Mouse (Mus musculus): Measurements from ENCODE around the gene Tceal3.
"Not testable (repeated sequence)": the region's sequence is repeated elsewhere in the genome, so short reads cannot be mapped to it uniquely, and the experiment has no call there.

Tceal3 gene

DNA sequence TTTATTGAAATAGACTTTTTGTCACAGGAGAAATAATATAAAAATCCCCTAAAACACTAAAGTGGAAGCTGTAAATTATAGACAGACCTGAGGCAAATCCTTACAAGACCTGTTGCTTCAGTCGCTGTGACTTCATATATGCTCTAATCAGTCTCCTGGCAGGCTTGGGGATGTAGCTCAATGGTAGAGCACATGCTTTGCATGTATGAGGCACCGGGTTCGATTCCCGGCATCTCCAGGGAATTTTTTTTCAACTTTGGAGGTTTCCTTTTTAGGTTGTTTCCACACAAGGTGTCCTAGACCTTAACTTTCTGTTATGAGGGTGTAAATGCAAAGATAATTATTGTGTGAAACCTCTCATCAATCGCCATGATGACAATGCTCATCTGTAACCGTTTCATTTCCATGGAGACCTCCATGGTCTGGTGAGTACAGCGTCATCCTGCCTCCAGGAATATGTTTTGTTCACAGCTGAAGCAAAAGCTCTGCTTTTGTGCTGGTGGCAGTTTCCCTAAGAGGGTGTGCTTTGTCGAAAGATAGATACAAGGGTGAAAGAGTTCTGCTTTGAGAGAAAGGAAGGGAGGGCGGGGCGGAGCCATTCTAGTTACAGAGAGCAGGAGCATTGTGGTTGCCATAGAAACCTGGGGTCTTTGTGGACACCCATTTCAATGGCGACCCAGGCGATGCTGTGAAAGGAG lies at the start of gene Tceal3:
Gene Tceal3 (plus strand): TSS at position 644 of the 698 bp plus-strand sequence.
- DNase-seq (ENCODE audit: inconsistent ontology term): peak; percentile 2

DNA sequence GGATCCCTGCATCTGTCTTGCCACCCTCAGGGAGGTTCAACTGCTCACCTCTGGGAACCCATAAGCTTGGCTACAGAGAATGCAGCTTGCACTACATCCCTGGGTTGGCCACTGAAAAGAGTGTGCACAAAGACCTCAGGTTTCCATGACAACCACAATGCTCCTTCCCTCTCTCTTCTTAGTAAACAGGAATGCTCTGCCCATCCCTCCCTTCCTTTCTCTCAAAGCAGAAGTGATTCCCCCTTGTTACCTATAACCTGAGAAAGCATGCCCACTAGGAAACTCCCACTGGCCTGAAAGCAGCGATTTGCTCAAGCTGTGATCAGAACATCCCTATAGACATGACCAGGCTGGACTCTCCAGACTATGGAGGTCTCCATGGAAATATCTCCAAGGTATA lies 46.7 kb upstream of the Tceal3 start, which contains the start of gene Kir3dl2:
Gene Kir3dl2 (minus strand): TSS at position 101 of the 400 bp plus-strand sequence.
- DNase-seq (ENCODE audit: inconsistent ontology term): not testable (repeated sequence)

DNA sequence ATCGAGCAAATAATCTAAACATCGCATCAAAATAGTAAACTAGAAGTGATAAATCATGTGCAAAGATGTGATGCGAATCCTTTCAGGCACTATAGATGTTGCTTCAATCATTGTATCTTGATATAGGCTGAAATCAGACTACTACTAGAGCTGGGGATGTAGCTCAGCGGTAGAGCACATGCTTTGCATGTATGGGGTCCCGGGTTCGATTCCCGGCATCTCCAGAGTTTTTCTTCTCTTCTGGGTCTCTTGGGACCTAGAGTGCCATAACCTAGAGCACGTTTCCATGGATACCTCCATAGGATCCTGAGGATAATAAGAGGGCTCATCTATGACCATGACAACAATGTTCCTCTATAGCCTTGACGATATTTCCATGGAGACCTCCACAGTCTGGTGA lies 21.5 kb upstream of the Tceal3 start:
- not testable (repeated sequence) for DNase-seq (ENCODE audit: inconsistent ontology term)

DNA sequence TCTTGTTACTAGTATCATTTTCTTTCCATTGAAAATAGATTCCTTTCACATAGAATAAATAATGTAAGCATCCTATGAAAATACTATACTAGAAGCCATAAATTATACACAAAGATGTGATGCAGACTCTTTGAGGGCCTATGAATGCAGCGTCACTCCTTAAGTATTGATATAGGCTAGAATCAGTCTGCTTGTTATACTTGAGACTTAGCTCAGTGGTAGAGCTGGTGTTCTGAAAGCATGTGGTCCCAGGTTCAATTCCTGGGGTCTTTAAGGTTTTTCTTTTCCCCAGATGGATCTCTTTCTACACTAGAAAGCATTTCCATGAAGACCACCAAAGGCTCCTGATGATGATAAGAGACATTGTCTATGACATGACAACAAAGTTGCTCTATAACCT lies 6.0 kb upstream of the Tceal3 start:
- no peak for DNase-seq (ENCODE audit: inconsistent ontology term)

DNA sequence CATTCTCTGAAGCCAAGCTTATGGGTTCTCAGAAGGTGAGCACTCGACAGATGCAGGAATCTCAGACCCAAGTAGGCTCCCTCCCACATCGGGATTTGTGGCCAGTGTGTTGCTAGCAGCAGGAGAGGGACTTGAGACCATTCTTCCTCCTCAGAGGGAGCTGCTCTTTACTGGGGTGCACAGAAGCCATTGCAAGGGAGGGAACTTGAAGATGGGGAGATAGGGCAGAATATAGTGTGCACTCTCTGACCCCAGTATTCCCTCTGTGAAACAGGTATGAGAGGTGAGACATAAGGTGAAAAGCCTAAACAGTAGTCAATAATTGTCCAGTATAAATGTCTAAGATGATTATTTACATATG lies 235 bp downstream of the Tceal3 start:
- DNase-seq (ENCODE audit: inconsistent ontology term): no peak

DNA sequence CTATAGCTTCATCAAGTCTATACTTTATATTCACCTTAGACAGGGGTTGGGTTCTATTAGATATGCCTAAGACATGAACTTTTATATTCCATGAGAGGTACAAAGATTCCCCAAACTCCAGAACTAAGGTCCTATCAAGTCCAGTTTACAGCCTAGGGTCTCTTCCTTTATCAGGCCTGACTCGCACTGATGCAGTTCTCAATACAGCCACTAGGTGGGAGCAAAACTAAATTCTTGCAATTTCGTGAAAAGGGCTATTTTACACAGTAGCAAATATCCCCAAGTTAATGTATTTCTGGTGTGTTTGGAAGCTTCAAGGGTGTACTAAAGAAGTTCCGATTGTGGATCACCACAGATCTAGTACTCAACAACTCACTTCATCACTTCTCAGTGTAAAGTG lies 8.8 kb downstream of the Tceal3 start:
- DNase-seq (ENCODE audit: inconsistent ontology term): peak; percentile 16

DNA sequence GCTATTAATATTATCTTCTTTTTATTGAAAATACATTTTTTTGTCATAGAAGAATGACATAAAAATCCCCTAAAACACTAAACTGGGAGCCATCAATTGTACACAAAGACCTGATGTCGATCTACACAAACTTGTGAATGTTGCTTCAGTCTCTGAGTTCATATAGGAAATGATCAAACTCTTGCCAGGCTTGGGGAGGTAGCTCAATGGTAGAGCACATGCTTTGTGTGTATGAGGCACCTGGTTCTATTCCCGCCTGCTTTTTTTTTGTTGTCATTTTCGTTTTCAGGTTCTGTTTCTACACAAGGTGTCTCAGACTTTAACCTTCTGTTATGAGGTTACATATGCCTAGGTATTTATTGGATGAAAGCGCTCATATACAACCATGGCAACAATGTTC lies 16.3 kb downstream of the Tceal3 start:
- no peak for DNase-seq (ENCODE audit: inconsistent ontology term)

DNA sequence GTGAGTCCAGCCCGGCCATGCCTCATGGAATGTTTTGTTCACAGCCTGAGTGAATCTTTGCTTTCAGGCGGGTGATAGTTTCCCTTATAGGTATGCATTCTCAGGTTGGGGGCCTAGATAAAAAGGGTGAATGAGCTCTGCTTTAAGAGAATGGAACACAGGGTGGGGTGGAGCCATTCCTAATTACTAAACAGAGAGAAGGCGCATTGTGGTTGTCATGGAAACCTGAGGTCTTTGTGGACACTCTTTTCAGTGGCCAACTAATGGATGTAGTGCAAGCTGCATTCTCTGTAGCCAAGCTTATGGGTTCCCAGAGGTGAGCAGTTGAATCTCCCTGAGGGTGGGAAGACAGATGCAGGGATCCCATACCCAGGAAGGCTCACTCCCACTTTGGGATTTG lies 16.8 kb downstream of the Tceal3 start:
- DNase-seq (ENCODE audit: inconsistent ontology term): no peak

DNA sequence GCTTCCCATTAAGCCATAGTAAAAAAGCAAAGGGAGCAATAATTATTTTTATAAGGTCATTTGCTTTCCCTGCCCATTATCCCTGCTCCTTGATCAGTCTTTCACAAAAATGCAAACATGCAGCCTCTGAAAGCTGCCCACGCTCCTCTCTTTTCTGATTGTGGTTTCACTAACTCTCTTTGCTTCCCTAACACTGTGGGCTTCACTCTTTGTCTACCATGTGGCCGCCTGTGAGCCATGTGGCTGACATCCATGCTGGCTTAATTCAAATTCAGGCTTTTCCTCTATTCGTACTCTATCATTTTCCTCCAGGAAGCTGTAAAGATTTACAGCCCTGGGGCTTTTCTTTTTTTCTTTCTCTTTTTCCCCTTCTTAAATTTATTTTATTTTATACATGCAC lies 20.7 kb downstream of the Tceal3 start:
- peak; percentile 62 for DNase-seq (ENCODE audit: inconsistent ontology term)

DNA sequence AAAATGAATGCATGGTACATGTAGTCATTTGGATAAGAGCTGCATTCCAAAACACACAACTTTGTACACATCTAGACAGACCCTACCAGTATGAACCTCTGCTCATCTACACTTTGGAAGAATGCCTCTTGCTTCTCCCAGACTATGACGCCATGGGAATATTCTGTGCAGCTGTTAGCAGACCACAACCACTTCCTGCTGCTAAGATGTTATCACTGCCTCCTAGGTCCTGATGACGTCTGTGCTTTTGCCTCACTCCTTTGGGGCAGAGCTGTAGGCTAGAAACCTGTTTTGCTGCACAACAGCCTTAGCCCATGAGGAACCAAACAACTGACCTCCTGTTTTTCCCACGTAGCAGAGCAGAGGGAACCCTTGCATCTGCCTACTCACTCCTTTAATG lies 25.2 kb downstream of the Tceal3 start:
- DNase-seq (ENCODE audit: inconsistent ontology term): not testable (repeated sequence)

DNA sequence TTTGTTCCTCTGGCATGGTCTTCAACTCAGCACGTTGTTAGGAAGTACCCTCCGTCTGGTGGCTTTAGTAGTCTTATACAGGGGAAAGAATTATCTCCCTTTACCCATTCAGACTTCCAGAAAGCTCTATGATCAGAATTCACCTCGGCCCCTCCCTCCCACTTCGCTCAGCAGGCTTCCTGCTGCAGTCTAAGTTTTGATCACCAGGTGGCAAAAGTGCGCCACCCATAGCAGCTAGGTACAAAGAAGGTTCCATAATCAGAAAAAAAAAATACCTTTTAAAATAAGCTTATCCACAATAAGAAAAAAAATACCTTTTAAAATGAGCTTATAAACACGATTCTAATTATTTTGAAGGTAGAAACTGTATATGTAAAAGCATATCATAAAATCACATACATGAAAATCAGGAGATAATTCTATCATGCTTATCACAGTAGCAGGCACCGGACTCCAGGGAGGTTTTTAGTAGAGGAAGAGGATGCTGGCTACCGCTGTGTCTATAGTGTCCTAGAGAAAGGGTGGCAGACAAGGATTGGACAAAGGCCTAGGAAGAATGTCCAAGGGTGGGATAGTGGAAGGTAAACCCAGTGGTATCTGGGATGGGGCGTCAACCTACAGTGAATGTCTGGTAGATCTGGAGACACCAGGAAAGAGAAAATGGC lies 34.4 kb downstream of the Tceal3 start:
- DNase-seq (ENCODE audit: inconsistent ontology term): peak; percentile 7

DNA sequence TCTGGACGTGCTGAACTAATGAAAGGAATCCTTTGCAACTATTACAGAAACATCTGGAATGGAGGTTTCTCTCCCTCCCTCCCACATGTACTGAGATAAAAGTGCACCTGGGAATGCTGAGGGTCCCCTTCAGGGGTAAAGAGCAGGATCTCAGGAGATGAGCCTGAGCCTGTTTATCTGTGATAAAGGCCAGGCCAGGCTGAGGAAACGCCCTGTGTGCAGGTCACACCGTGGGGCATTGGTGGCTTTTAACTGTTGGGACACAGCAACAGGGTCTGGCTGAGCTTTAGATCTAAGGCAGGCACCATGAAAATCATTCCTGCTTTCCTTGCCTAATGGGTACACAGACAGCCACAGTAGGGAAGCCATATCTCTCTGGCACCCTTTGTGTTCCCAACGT lies 35.3 kb downstream of the Tceal3 start:
- DNase-seq (ENCODE audit: inconsistent ontology term): no peak

DNA sequence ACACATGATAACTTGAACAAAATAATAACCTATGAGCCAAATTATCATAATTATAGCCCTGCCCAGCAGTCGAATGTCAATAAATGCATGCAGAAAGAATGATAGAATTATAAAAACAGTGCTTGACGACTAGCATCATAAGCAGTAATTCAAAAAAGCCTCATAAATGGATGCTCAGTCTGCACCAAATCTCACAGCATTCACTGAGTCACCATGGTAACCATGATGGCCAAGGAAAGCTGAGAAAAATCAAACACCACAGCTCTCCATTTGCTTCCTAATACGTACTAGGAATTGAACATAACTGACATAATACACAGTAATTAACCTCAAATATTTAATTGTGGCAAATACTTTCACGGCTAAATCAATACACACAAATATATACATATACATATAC lies 44.5 kb downstream of the Tceal3 start:
- DNase-seq (ENCODE audit: inconsistent ontology term): no peak

DNA sequence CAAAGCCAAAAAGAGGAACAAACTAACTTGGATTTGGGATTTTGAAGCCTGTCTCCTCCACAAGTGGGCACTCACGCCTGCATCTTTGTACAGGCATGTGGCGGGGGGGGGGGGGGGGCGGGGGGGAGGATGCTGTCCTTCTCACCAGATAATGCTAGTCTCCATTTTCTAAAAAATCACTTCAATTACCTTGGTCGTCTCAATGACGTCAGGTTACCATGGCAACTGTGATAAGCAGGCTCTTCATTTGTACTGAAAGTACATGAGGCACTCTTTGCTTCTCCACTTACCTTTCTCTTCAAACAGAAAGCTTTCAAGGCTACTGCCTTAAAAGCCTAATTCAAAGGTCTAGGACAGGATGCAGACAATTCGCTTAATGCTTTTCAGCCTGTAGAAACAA lies 49.1 kb downstream of the Tceal3 start:
- DNase-seq (ENCODE audit: inconsistent ontology term): no peak

DNA sequence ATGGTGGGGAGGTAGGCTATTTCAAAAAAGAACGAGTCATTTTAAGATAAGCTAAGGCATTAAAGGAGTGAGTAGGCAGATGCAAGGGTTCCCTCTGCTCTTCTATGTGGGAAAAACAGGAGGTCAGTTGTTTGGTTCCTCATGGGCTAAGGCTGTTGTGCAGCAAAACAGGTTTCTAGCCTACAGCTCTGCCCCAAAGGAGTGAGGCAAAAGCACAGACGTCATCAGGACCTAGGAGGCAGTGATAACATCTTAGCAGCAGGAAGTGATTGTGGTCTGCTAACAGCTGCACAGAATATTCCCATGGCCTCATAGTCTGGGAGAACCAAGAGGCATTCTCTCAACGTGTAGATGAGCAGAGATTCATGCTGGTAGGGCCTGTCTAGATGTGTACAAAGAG lies 55.2 kb downstream of the Tceal3 start:
- DNase-seq (ENCODE audit: inconsistent ontology term): not testable (repeated sequence)

DNA sequence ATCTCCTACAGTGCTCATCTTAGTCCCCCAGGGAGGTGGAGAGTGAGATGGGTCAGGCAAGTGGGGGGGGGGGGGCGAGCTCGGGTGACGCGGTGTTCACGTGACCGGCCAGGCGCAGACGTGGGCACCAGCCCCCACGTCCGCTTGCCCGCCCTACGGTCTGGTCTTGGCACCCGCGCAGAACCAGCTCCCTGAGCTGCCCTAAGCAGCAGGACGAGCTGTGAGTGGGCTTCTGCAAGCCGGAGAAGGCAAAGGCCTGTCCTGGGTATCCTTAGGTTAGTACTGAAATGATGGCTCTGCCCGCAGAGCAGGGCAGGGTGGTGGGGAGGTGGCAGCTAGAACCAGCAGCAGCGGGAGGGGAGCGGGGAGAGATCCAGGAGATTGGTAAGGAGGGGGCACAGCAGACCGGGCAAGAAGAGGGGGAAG lies 75.7 kb downstream of the Tceal3 start:
- DNase-seq (ENCODE audit: inconsistent ontology term): peak; percentile 47

DNA sequence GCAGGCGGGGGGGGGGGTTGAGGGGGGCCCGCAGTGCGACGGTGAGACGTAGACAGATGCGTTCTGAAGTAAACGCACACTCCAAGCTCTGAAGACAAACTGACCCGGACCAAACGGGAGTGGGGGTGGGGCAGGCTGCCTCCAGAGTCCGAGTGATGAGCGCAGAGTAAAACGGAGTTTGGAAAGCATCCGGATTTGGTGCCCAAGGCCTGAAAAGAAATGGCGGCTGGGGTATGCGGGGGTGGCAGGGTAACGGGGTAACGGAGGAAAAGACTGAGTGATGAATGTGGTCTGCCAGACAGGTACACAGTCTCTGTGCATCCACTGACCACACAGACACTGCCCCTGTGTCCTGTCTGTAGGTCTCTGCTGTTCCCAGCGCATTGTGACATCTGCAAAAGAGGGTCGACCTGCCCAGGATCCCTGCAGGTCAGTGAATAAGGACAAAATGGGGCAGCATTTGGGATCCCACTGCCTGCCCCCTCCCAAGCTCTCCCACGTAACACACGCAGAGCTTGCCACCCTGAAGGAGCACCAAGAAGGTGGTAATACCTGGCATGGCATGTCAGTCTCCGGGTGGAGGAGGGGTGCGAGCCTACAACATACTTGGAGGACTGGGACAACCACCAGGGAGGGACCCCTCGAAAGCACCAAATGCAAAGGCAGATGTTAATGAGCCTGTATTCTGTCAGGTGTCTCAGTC lies 76.3 kb downstream of the Tceal3 start:
- peak; percentile 37 for DNase-seq (ENCODE audit: inconsistent ontology term)

DNA sequence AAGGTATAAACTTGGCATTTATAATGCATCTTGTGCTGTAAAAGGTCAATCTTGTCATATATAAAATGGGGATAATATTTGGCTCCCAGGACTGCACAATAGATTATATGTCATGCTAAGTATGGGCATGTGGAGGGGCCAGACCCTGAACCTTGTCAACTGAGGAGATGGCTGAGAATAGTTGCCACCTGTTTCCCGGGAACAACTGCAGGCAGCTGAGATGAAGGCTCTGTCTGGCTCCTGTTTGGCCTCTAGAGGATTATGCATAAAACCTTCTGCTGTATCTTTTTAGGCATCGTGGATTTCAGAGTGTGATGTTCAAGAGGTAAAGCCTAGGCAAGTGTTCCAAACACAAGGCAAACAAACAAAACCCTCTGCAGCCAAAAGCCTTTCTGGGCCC lies 78.2 kb downstream of the Tceal3 start:
- DNase-seq (ENCODE audit: inconsistent ontology term): no peak

DNA sequence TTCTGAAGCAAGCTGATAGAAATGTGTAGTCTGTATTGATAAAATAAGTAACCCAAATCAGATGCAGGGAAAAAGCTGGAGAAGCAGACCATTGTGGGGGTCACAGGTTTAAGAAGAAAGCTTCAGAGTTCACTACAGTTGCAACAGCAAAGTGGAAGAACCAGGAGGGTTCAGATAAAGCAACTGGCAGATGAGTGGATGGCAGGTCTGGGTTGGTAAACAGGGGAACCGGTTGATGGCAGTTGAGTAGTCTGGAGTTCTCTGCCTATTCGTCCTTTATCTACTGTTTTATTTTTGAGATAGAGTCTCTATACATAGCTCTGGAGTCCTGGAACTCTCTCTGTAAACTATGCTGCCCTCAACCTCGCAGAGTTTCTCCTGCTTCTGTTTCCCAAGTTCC lies 90.3 kb downstream of the Tceal3 start:
- DNase-seq (ENCODE audit: inconsistent ontology term): no peak

DNA sequence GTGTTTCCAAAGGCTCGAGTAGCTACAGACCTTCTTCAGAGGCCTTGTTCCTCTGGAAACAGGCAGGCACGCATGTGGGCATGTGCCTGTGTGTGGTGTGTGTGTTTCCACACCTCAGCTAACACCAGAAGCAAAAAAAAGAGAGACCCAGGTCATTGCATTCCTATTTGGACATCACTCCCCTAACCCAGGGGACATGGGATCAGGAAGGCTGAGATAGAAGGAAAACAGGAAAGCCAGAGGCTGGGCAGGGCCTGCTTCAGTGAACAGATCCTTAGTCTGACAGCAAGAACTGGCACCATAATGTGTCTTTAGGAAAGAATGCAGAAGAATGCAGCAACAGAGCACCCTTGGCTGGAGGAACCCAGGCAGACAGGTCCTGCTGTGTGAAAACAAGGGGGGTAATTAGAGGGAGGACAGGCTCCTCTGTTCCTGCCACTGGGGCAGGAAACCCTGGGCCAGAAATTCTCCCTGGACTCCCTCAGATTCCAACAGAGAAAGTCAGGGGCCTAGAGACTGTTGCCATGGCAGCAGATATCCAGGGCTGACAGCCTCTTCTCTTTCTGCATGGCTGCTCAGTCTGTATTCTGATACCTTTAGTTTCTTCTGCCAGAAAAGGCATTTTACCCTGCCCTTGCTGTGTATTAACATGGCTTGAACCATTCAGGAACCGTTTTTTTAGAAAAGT lies 101.1 kb downstream of the Tceal3 start:
- DNase-seq (ENCODE audit: inconsistent ontology term): not testable (repeated sequence)

DNA sequence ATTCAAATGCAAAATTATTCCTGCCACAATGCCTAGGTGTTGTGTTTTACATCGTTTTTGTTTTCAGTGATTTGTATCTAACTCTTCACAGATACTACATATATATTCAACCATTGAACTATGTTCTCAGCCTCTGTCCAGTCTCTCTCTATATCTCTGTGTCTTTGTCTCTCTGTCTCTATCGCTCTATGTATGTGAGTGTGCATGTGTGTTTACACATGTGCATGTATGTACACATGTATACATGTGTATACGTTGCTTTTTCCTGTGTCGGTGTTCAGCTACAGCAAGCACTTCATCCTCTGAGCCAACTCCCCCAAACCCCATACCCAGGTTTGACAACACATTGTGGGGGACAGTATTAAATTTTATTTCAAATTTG lies 101.6 kb downstream of the Tceal3 start:
- no peak for DNase-seq (ENCODE audit: inconsistent ontology term)

DNA sequence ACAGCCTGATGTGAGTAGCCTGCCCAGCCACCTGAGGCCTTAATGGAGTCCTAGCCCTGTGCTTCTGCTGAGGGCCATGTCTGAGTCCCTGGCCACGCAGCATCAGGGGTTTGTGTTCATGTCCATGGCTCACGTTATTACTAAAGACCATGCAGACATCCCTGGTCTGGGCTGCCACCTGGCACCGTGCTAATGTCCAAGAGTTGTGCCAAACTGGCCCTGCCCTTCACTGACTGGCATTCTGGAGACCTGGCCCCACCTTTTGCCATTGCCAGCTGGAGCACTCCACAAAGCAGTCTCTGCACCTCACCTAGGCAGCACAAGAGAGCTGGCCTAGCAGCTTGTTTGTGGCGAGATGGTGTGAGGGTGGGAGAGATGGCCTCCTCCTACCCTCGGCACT lies 102.6 kb downstream of the Tceal3 start:
- DNase-seq (ENCODE audit: inconsistent ontology term): no peak
